8 mouse cellular contexts compared by ENCODE assay signal in the genomic region with DNA sequence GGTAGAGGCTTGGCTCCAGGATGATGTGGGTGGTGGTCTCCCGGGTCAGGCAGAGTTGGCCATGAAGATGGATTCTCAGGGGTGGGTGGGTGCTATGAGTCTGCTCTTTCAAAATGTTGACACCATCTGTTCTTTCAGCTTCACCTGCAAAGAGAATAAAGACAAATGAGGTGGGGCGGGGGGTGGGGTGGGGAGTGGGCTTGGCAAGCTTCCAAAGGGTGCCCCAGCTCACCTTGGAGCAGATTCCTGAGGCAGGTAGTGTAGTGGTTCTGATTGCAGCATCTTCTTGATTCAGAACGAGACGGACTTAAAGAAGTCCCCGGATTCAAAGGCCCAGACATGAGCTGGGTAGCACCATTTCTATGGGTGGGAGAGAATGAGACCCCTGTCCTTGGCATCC. TPM values are rescaled to one million over a fixed set of nuclear protein-coding genes. Genes with fewer than 3 reads are reported as not detected.
DNase-seq lines count a peak whose midpoint lies in the region; ATAC-seq and TF ChIP-seq lines count a peak whose summit lies in the region.
"Had no signal": no experiment of that assay in that cellular context is flagged by ENCODE, and none has a peak within 500 bp of the region (broad histone marks: within the 10 kb centered on the region; RNA-seq: fewer than 3 reads in every experiment).

No protein-coding gene starts in this region.

- WGBS in heart, postnatal 0 days: 55% methylated on average over 5 of the region's 5 CpGs
- WGBS in embryonic facial prominence, embryonic 11.5 days: 85% methylated on average over 5 of the region's 5 CpGs
- WGBS in hindbrain, embryonic 13.5 days: 94% methylated on average over 5 of the region's 5 CpGs
- WGBS in liver, embryonic 16.5 days (ENCODE audit: insufficient replicate concordance): 57% methylated on average over 5 of the region's 5 CpGs

- peaks cover 5% of the 10 kb centered on the region; the same call in 1 of the 2 replicates for H3K9me3 ChIP-seq in heart, postnatal 0 days (replicated peaks; ENCODE audit: control insufficient read depth, low read length)
- H3K9me3 ChIP-seq in embryonic facial prominence, embryonic 11.5 days (replicated peaks; ENCODE audit: control insufficient read depth, low read length): 0 out of 2 replicates have a peak, but pooled peaks cover 2% of the 10 kb centered on the region
- H3K9me3 ChIP-seq in hindbrain, embryonic 13.5 days: 0 out of 2 replicates have a peak, but pooled peaks cover 7% of the 10 kb centered on the region
- peaks cover 2% of the 10 kb centered on the region; the same call in 1 of the 2 replicates for H3K9me3 ChIP-seq in liver, embryonic 16.5 days (replicated peaks; ENCODE audit: control insufficient read depth, low read length)

- no peak for DNase-seq in heart, postnatal 0 days (ENCODE audit: low spot score)
- DNase-seq in heart, postnatal 25 days (ENCODE audit: low spot score): no peak
- DNase-seq in embryonic facial prominence, embryonic 11.5 days (ENCODE audit: low spot score): no peak
- DNase-seq: kidney, adult 18-20 months had no signal

- no peak overlapping the region; the same call in 1 of the 2 replicates for H3K9ac ChIP-seq in heart, postnatal 0 days (replicated peaks; ENCODE audit: low read depth, low read length)
- H3K9ac ChIP-seq in embryonic facial prominence, embryonic 11.5 days (replicated peaks; ENCODE audit: low read length): peak overlapping the region; percentile 69
- H3K9ac ChIP-seq in hindbrain, embryonic 13.5 days: no peak overlapping the region
- H3K9ac ChIP-seq in liver, embryonic 16.5 days (ENCODE audit: low read depth, low read length): peak overlapping the region; percentile 6; the same call in 1 of the 2 replicates

- no peak for ATAC-seq in heart, postnatal 0 days (ENCODE audit: insufficient read depth, low read depth)
- ATAC-seq in embryonic facial prominence, embryonic 11.5 days (replicated peaks; ENCODE audit: insufficient number of reproducible peaks, low FRiP score, low TSS enrichment, low read depth): no peak
- ATAC-seq in hindbrain, embryonic 13.5 days (ENCODE audit: low FRiP score): no peak
- no peak for ATAC-seq in liver, embryonic 16.5 days (ENCODE audit: low read depth)
- no peak for ATAC-seq in inflammation-experienced regulatory T-cells, adult 6 months
- no peak for ATAC-seq in frontal cortex, adult (ENCODE audit: low TSS enrichment)

- intact Hi-C loops in heart, postnatal 25 days (cut with DNase I): no loop called here

- peak overlapping the region; percentile 44 for H3K4me3 ChIP-seq in heart, postnatal 0 days (ENCODE audit: low read depth, low read length)
- H3K4me3 ChIP-seq in embryonic facial prominence, embryonic 11.5 days (ENCODE audit: low read depth, low read length): peak overlapping the region; percentile 45
- H3K4me3 ChIP-seq in hindbrain, embryonic 13.5 days: peak overlapping the region; percentile 8; the same call in 1 of the 2 replicates
- H3K4me3 ChIP-seq in liver, embryonic 16.5 days (ENCODE audit: low read depth, low read length): peak overlapping the region; percentile 35; the same call in 1 of the 2 replicates

- no peak for TF ChIP-seq CTCF in heart, postnatal 0 days (IDR thresholded peaks at IDR 0.05; ENCODE audit: low read depth)

- H3K36me3 ChIP-seq in heart, postnatal 0 days (replicated peaks; ENCODE audit: control insufficient read depth, insufficient read depth, low read length): no peaks in the 10 kb centered on the region
- no peaks in the 10 kb centered on the region for H3K36me3 ChIP-seq in embryonic facial prominence, embryonic 11.5 days (replicated peaks; ENCODE audit: control insufficient read depth, insufficient read depth, low read depth, low read length)
- no peaks in the 10 kb centered on the region for H3K36me3 ChIP-seq in hindbrain, embryonic 13.5 days
- no peaks in the 10 kb centered on the region for H3K36me3 ChIP-seq in liver, embryonic 16.5 days (ENCODE audit: control insufficient read depth, insufficient read depth)

- peak overlapping the region; percentile 63 for H3K4me2 ChIP-seq in heart, postnatal 0 days (ENCODE audit: low read depth, low read length)
- peak overlapping the region; percentile 56 for H3K4me2 ChIP-seq in embryonic facial prominence, embryonic 11.5 days (ENCODE audit: low read depth, low read length)
- H3K4me2 ChIP-seq in hindbrain, embryonic 13.5 days: no peak overlapping the region
- H3K4me2 ChIP-seq in liver, embryonic 16.5 days (ENCODE audit: low read depth, low read length): no peak overlapping the region

- H3K27me3 ChIP-seq in heart, postnatal 0 days (ENCODE audit: control insufficient read depth, insufficient read depth, low read length): no peaks in the 10 kb centered on the region
- no peaks in the 10 kb centered on the region for H3K27me3 ChIP-seq in embryonic facial prominence, embryonic 11.5 days (ENCODE audit: control insufficient read depth, insufficient read depth, low read length)
- H3K27me3 ChIP-seq in hindbrain, embryonic 13.5 days: peaks cover 24% of the 10 kb centered on the region
- H3K27me3 ChIP-seq in liver, embryonic 16.5 days (ENCODE audit: control insufficient read depth, insufficient read depth, low read depth, low read length): no peaks in the 10 kb centered on the region; the same call in 1 of the 2 replicates

- H3K27ac ChIP-seq in heart, postnatal 0 days (ENCODE audit: low read depth): no peak overlapping the region
- H3K27ac ChIP-seq in embryonic facial prominence, embryonic 11.5 days (replicated peaks; ENCODE audit: low read depth, low read length): peak overlapping the region; percentile 56; the same call in 1 of the 2 replicates
- H3K27ac ChIP-seq in hindbrain, embryonic 13.5 days: no peak overlapping the region
- peak overlapping the region; percentile 46; the same call in 1 of the 2 replicates for H3K27ac ChIP-seq in liver, embryonic 16.5 days (ENCODE audit: low read length)

- no peak for TF ChIP-seq EP300 in heart, postnatal 0 days (IDR thresholded peaks at IDR 0.05; ENCODE audit: low read depth)

- peaks cover 36% of the 10 kb centered on the region for H3K4me1 ChIP-seq in heart, postnatal 0 days (ENCODE audit: control insufficient read depth, insufficient read depth)
- peaks cover 18% of the 10 kb centered on the region for H3K4me1 ChIP-seq in embryonic facial prominence, embryonic 11.5 days (ENCODE audit: control insufficient read depth, insufficient read depth, low read length)
- H3K4me1 ChIP-seq in hindbrain, embryonic 13.5 days (replicated peaks): peaks cover 35% of the 10 kb centered on the region
- H3K4me1 ChIP-seq in liver, embryonic 16.5 days (ENCODE audit: control insufficient read depth, low read depth, low read length): peaks cover 9% of the 10 kb centered on the region; the same call in 1 of the 2 replicates

RNA-seq across cellular contexts. Expression of a gene that starts 43.5 kb away (rescaled TPM):
- total RNA-seq in heart, postnatal 0 days (2014; rRNA removed; ENCODE audit: low replicate concordance): 87.2 and 90.9 TPM in 2 replicates
- polyA plus RNA-seq in heart, postnatal 0 days (2015; fragmentation: Nextera tagmentation; extraction: Ambion mirVana): 14.9 TPM in 2 replicates
- total RNA-seq in heart, postnatal 25 days (2021): 10 to 100 TPM; 16.1 to 39.0 TPM
- polyA plus RNA-seq in embryonic facial prominence, embryonic 11.5 days (2014; fragmentation: Nextera tagmentation; extraction: Ambion mirVana): 16.4 and 17.2 TPM in 2 replicates
- polyA plus RNA-seq in hindbrain, embryonic 13.5 days (2015; fragmentation: Nextera tagmentation; extraction: Ambion mirVana): 16.9 and 19.5 TPM in 2 replicates
- polyA plus RNA-seq in liver, embryonic 16.5 days (2015; fragmentation: Nextera tagmentation; extraction: Ambion mirVana): 10.9 and 11.4 TPM in 2 replicates
- 10 to 100 TPM in 1 of 3 experiments, 1 to 10 TPM in 1, under 1 TPM in 1; 0.26 to 24.2 (median 3.2) TPM for polyA plus RNA-seq in inflammation-experienced regulatory T-cells, adult 6 months (2017; shearing (Covaris generic))

Comparison
In these comparisons a context has a peak if more than half of its experiments do, and no peak if none do; other contexts are left out.
1. H3K27ac ChIP-seq: peak in embryonic facial prominence, embryonic 11.5 days (single experiment) and liver, embryonic 16.5 days (single experiment); none in heart, postnatal 0 days (single experiment) and hindbrain, embryonic 13.5 days (single experiment).
2. H3K4me2 ChIP-seq: peak in heart, postnatal 0 days (single experiment) and embryonic facial prominence, embryonic 11.5 days (single experiment); none in hindbrain, embryonic 13.5 days (single experiment) and liver, embryonic 16.5 days (single experiment).
3. H3K9ac ChIP-seq: peak in embryonic facial prominence, embryonic 11.5 days (single experiment) and liver, embryonic 16.5 days (single experiment); none in heart, postnatal 0 days (single experiment) and hindbrain, embryonic 13.5 days (single experiment).
4. Peak in every context shown above with its lines, with median percentiles within 50 percentile points of each other: H3K4me3 ChIP-seq.